Mouse (Mus musculus): Measurements from ENCODE around the gene Cryzl1.

GRCm38 (mm10) chr16:91647461-91648219 lies 81.1 kb downstream of the Cryzl1 start, which contains the start of gene Son:
- no peak for TF ChIP-seq CTCF (IDR thresholded peaks at IDR 0.05; ENCODE audit: low read depth, low read length)
- TF ChIP-seq GATA1 (IDR thresholded peaks at IDR 0.05; ENCODE audit: borderline replicate concordance, low read length) = no peak
